ENCODE assay signal across 8 mouse cellular contexts in genomic region chr10:37014274-37015107, GRCm38 (mm10). TPM values are rescaled to one million over a fixed set of nuclear protein-coding genes. Genes with fewer than 3 reads are reported as not detected.
DNase-seq lines count a peak whose midpoint lies in the region; ATAC-seq and TF ChIP-seq lines count a peak whose summit lies in the region.

No protein-coding gene starts in this region.

- no peak overlapping the region for H3K4me2 ChIP-seq in heart, embryonic 11.5 days
- H3K4me2 ChIP-seq in embryonic facial prominence, embryonic 15.5 days (replicated peaks) = no peak overlapping the region
- H3K4me2 ChIP-seq in hindbrain, embryonic 12.5 days (replicated peaks) = no peak overlapping the region

- no peaks in the 10 kb centered on the region for H3K36me3 ChIP-seq in heart, adult 2 months (ENCODE audit: control insufficient read depth, insufficient read depth, low read length)
- H3K36me3 ChIP-seq in heart, embryonic 11.5 days (ENCODE audit: control insufficient read depth, insufficient read depth, low read length) = no peaks in the 10 kb centered on the region
- H3K36me3 ChIP-seq in embryonic facial prominence, embryonic 15.5 days = no peaks in the 10 kb centered on the region
- no peaks in the 10 kb centered on the region for H3K36me3 ChIP-seq in hindbrain, embryonic 12.5 days

- H3K4me3 ChIP-seq in heart, adult 2 months = no peak overlapping the region
- H3K4me3 ChIP-seq in heart, embryonic 11.5 days (ENCODE audit: low read depth, low read length) = no peak overlapping the region
- H3K4me3 ChIP-seq in embryonic facial prominence, embryonic 15.5 days (replicated peaks) = no peak overlapping the region
- no peak overlapping the region for H3K4me3 ChIP-seq in hindbrain, embryonic 12.5 days

- no peak; the same call in 1 of the 2 replicates for TF ChIP-seq CTCF in heart, adult 2 months (IDR thresholded peaks at IDR 0.05)
- TF ChIP-seq CTCF in brain, embryonic 14.5 days (IDR thresholded peaks at IDR 0.05; ENCODE audit: borderline replicate concordance, extremely low read depth, insufficient read depth, insufficient read length) = peak; percentile 89

- TF ChIP-seq POLR2A in heart, adult 2 months (IDR thresholded peaks at IDR 0.05; ENCODE audit: insufficient read depth, low read depth, low read length) = no peak
- no peak for TF ChIP-seq POLR2A in brain, embryonic 14.5 days (IDR thresholded peaks at IDR 0.05; ENCODE audit: borderline replicate concordance, extremely low read depth, insufficient read depth, insufficient read length, poor library complexity, severe bottlenecking)

- no peak for TF ChIP-seq EP300 in heart, adult 2 months (IDR thresholded peaks at IDR 0.05; ENCODE audit: insufficient read depth, low read depth, low read length)

- intact Hi-C loops in heart, adult 2 months (cut with DNase I) = loop anchor here (1.0 to 5.0 kb wide), 5 partner anchors 58 to 1834 kb away; no protein-coding TSS in a partner anchor

- no peak overlapping the region for H3K27ac ChIP-seq in heart, adult 2 months
- no peak overlapping the region for H3K27ac ChIP-seq in heart, embryonic 11.5 days (ENCODE audit: low read depth, low read length)
- no peak overlapping the region; the same call in 1 of the 2 replicates for H3K27ac ChIP-seq in embryonic facial prominence, embryonic 15.5 days (replicated peaks)
- H3K27ac ChIP-seq in hindbrain, embryonic 12.5 days = no peak overlapping the region

- no peaks in the 10 kb centered on the region for H3K9me3 ChIP-seq in heart, embryonic 11.5 days (replicated peaks; ENCODE audit: control insufficient read depth, low read length)
- H3K9me3 ChIP-seq in embryonic facial prominence, embryonic 15.5 days (replicated peaks) = no peaks in the 10 kb centered on the region
- no peaks in the 10 kb centered on the region for H3K9me3 ChIP-seq in hindbrain, embryonic 12.5 days (replicated peaks)

- H3K27me3 ChIP-seq in heart, adult 2 months (ENCODE audit: control insufficient read depth, insufficient read depth, low read length) = no peaks in the 10 kb centered on the region
- no peaks in the 10 kb centered on the region for H3K27me3 ChIP-seq in heart, embryonic 11.5 days (ENCODE audit: control insufficient read depth, insufficient read depth, low read length)
- H3K27me3 ChIP-seq in embryonic facial prominence, embryonic 15.5 days = no peaks in the 10 kb centered on the region
- H3K27me3 ChIP-seq in hindbrain, embryonic 12.5 days = no peaks in the 10 kb centered on the region

- WGBS in heart, adult 2 months = 49% methylated on average over 8 of the region's 8 CpGs
- 48% methylated on average over 8 of the region's 8 CpGs for WGBS in heart, embryonic 11.5 days (ENCODE audit: insufficient replicate concordance)
- WGBS in embryonic facial prominence, embryonic 15.5 days = 30% methylated on average over 8 of the region's 8 CpGs
- WGBS in hindbrain, embryonic 12.5 days = 50% methylated on average over 8 of the region's 8 CpGs

- no peaks in the 10 kb centered on the region; the same call in 1 of the 2 replicates for H3K4me1 ChIP-seq in heart, adult 2 months (ENCODE audit: control insufficient read depth, insufficient read depth, low read length)
- no peaks in the 10 kb centered on the region for H3K4me1 ChIP-seq in heart, embryonic 11.5 days (ENCODE audit: control insufficient read depth, insufficient read depth, low read length)
- no peaks in the 10 kb centered on the region; the same call in 1 of the 2 replicates for H3K4me1 ChIP-seq in embryonic facial prominence, embryonic 15.5 days
- no peaks in the 10 kb centered on the region for H3K4me1 ChIP-seq in hindbrain, embryonic 12.5 days

- no peak overlapping the region for H3K9ac ChIP-seq in heart, adult 2 months (ENCODE audit: low read depth, low read length)
- no peak overlapping the region for H3K9ac ChIP-seq in heart, embryonic 11.5 days (ENCODE audit: low read depth, low read length)
- H3K9ac ChIP-seq in embryonic facial prominence, embryonic 15.5 days = no peak overlapping the region
- H3K9ac ChIP-seq in hindbrain, embryonic 12.5 days = no peak overlapping the region

- ATAC-seq in heart, embryonic 11.5 days (replicated peaks; ENCODE audit: insufficient number of reproducible peaks, low FRiP score, low TSS enrichment) = no peak
- peak; percentile 82 for ATAC-seq in embryonic facial prominence, embryonic 15.5 days (ENCODE audit: insufficient number of reproducible peaks, low FRiP score, low TSS enrichment, low read depth)
- peak; percentile 85 for ATAC-seq in hindbrain, embryonic 12.5 days (ENCODE audit: low FRiP score)
- ATAC-seq in megakaryocyte, adult 5-6 weeks (ENCODE audit: poor library complexity, severe bottlenecking) = peak; percentile 88

- H3K79me2 ChIP-seq in heart, adult 2 months (replicated peaks; ENCODE audit: control insufficient read depth, insufficient read depth, low read length) = no peaks in the 10 kb centered on the region

- DNase-seq in heart, adult 2 months = peak; percentile 55 to 67
- peak; percentile 94 for DNase-seq in brain, embryonic 14.5 days (ENCODE audit: low read depth)
- DNase-seq in layer of hippocampus, adult 9-10 months (ENCODE audit: low spot score) = peak; percentile 32
- DNase-seq in right cerebral cortex, postnatal 10 days (ENCODE audit: low spot score in 2 of 2) = peak; percentile 86 to 89

RNA-seq across cellular contexts. Expression of gene Hdac2, which starts 40.1 kb away (rescaled TPM):
- total RNA-seq in heart, adult 2 months (2021) = 10 to 100 TPM; 51.6 to 52.1 TPM
- polyA plus RNA-seq in heart, adult 2 months (2012; rRNA removed) = 9.9 and 21.4 TPM in 2 replicates
- polyA plus RNA-seq in heart, embryonic 11.5 days (2014; fragmentation: Nextera tagmentation; extraction: Ambion mirVana) = 171 and 186 TPM in 2 replicates
- 127 and 186 TPM in 2 replicates for polyA plus RNA-seq in brain, embryonic 14.5 days (2012; rRNA removed)
- 233 and 236 TPM in 2 replicates for polyA plus RNA-seq in embryonic facial prominence, embryonic 15.5 days (2015; fragmentation: Nextera tagmentation; extraction: Ambion mirVana)
- 440 and 461 TPM in 2 replicates for polyA plus RNA-seq in hindbrain, embryonic 12.5 days (2016; fragmentation: Nextera tagmentation; extraction: Ambion mirVana)
- total RNA-seq in megakaryocyte, adult 5-6 weeks (2015) = 90.8 and 97.0 TPM in 2 replicates
- 84.9 and 90.0 TPM in 2 replicates for total RNA-seq in megakaryocyte, adult 5-6 weeks (2017)

Comparison
In these comparisons a context has a peak if more than half of its experiments do, and no peak if none do; other contexts are left out.
1. DNase-seq: peak in every context shown above with its lines; median percentile 94 in brain, embryonic 14.5 days; 88 in right cerebral cortex, postnatal 10 days; 61 in heart, adult 2 months; 32 in layer of hippocampus, adult 9-10 months.